Mouse (Mus musculus) lung, postnatal 0 days (tissue): ENCODE measurements around the gene Xrn1. TPM values are rescaled to one million over a fixed set of nuclear protein-coding genes. Genes with fewer than 3 reads are reported as not detected.

Experiments
- ATAC-seq: fragments of 200-750 bp; cut with Nextera tagmentation; 2 replicates; pipeline ENCODE4 v1.8.0; 2017; ENCODE audit warnings: moderate library complexity
- DNase-seq: peaks from one replicate; pipeline ENCODE4 v3.0.0-alpha.2; 2016; ENCODE audit warnings: low spot score
- H3K27ac ChIP-seq: fragments of 300-500 bp; sonication (generic); 2 replicates; pipeline ENCODE4 v1.5.1; 2014; ENCODE audit warnings: antibody characterized with exemption, mild to moderate bottlenecking, low read length, mixed read lengths
- H3K27me3 ChIP-seq: fragments of 300-500 bp; sonication (generic); replicated peaks from 2 replicates; pipeline ENCODE4 v1.6.1; 2014; ENCODE audit warnings: low read length, mixed read lengths; ENCODE audit not compliant: insufficient read depth
- H3K36me3 ChIP-seq: fragments of 300-500 bp; sonication (generic); 2 replicates; pipeline ENCODE4 v1.6.1; 2014; ENCODE audit warnings: low read length, mixed read lengths; ENCODE audit not compliant: insufficient read depth
- H3K4me1 ChIP-seq: fragments of 300-500 bp; sonication (generic); 2 replicates; pipeline ENCODE4 v1.6.1; 2014; ENCODE audit warnings: antibody characterized with exemption, low read depth, low read length, mixed read lengths; ENCODE audit not compliant: insufficient read depth
- H3K4me2 ChIP-seq: fragments of 300-500 bp; sonication (generic); replicated peaks from 2 replicates; pipeline ENCODE4 v1.6.1; 2014; ENCODE audit warnings: low read depth, mild to moderate bottlenecking, low read length, moderate library complexity, mixed read lengths
- H3K4me3 ChIP-seq: fragments of 300-500 bp; sonication (generic); 2 replicates; pipeline ENCODE4 v1.5.1; 2014; ENCODE audit warnings: low read depth, low read length
- H3K9ac ChIP-seq: fragments of 300-500 bp; sonication (generic); replicated peaks from 2 replicates; pipeline ENCODE4 v1.6.1; 2014; ENCODE audit warnings: low read depth, mild to moderate bottlenecking
- H3K9me3 ChIP-seq: fragments of 300-500 bp; sonication (generic); 2 replicates; pipeline ENCODE4 v1.6.1; 2016; ENCODE audit warnings: low read length, mixed read lengths
- CTCF ChIP-seq: IDR thresholded peaks from 2 replicates; pipeline ENCODE4 v1.5.1; 2016; ENCODE audit warnings: antibody characterized with exemption, mild to moderate bottlenecking
- EP300 ChIP-seq: IDR thresholded peaks from 2 replicates; pipeline ENCODE4 v1.6.1; 2016; ENCODE audit warnings: antibody characterized with exemption, mild to moderate bottlenecking, control low read depth
- WGBS: fragments of 180-500 bp; shearing (Covaris S2); extraction: QIAGEN DNeasy Blood & Tissue Kit; methylation state at CpG from one replicate; pipeline ENCODE4 v1.1.7; 2014; 5-methylcytosine and 5-hydroxymethylcytosine counted together
- polyA plus RNA-seq: library from polyadenylated mRNA; unstranded; fragments of >200 nt; fragmentation: Nextera tagmentation; extraction: Ambion mirVana; gene quantifications from 2 replicates; pipeline ENCODE4 v1.2.1, GENCODE M21; 2015

Xrn1 gene
- polyA plus RNA-seq, 1 experiment from 2014 or later: 9.9 TPM

- no peak overlapping the region for H3K4me2 ChIP-seq
- no peak overlapping the region for H3K4me3 ChIP-seq
- no peaks in the 10 kb centered on the region for H3K4me1 ChIP-seq
- no peaks in the 10 kb centered on the region for H3K27me3 ChIP-seq
- peaks cover 26% of the 10 kb centered on the region; the same call in 1 of the 2 replicates for H3K36me3 ChIP-seq
- no peak for ATAC-seq
- DNase-seq: no peak
- WGBS: 87% methylated on average over 7 of the region's 7 CpGs
- no peak for TF ChIP-seq EP300
- TF ChIP-seq CTCF: no peak
- H3K27ac ChIP-seq: no peak overlapping the region
- no peaks in the 10 kb centered on the region for H3K9me3 ChIP-seq
- H3K9ac ChIP-seq: no peak overlapping the region
Observed at GRCm38 (mm10) chr9:96004455-96004854, 49.9 kb downstream of the Xrn1 start.

- Histone ChIP-seq H3K9me3 (no peaks in the 10 kb centered on the region), H3K9ac (no peak overlapping the region), H3K4me3 (no peak overlapping the region), H3K4me2 (no peak overlapping the region), H3K27ac (no peak overlapping the region), H3K36me3 (peaks cover 24% of the 10 kb centered on the region), H3K27me3 (no peaks in the 10 kb centered on the region), H3K4me1 (no peaks in the 10 kb centered on the region)
- 93% methylated on average over 7 of the region's 7 CpGs for WGBS
- no peak for DNase-seq
- no peak for TF ChIP-seq EP300
- no peak for TF ChIP-seq CTCF
- ATAC-seq: no peak
Observed at GRCm38 (mm10) chr9:96010664-96011063, 56.1 kb downstream of the Xrn1 start.

DNA sequence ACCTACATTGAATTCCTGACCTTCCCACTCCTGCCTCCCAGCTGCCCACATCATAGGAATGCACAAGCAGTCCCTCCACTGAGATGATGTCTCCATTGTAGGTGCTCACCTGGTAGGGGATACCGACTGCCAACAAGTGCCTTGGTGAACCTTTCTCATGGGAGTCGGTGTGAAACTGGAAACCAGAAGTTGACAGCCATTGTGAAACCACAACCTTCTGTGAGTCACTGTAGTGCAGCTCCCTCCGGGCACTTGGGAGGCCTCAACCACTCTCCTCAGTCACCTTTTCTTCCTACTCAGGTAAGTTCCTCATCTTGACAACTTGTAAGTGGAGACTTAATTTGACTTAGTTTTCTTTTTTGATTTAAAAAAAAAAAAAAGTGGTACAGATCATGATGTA lies 69.4 kb downstream of the Xrn1 start:
- Histone ChIP-seq H3K9ac (no peak overlapping the region), H3K9me3 (no peaks in the 10 kb centered on the region), H3K36me3 (peaks cover 47% of the 10 kb centered on the region), H3K4me1 (no peaks in the 10 kb centered on the region), H3K4me3 (no peak overlapping the region), H3K4me2 (no peak overlapping the region), H3K27ac (no peak overlapping the region), H3K27me3 (no peaks in the 10 kb centered on the region)
- WGBS: 89% methylated on average over 3 of the region's 3 CpGs
- ATAC-seq (no peak), DNase-seq (no peak)
- TF ChIP-seq EP300 (no peak), CTCF (no peak)

DNA sequence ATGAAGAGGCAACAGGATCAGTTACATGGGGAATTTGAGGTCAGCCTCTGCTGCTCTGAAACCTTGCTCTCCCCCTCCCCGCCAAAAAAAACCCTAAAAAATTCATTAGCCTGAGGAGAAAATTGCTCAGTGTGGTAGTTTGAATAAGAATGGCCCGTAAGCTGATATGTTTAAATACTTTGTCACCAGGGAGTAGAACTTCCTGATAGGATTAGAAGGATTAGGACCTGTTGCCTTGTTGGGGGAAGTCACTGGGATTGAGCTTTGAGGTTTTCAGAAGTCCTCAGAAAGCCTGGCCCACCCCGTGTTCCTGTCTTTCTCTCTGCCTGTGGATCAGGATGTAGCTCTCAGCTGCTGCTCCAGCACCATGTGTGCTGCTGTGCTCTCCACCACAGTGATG lies 73.4 kb downstream of the Xrn1 start:
- H3K4me2 ChIP-seq: no peak overlapping the region
- no peak overlapping the region for H3K9ac ChIP-seq
- H3K27ac ChIP-seq: no peak overlapping the region
- H3K27me3 ChIP-seq: no peaks in the 10 kb centered on the region
- H3K9me3 ChIP-seq: no peaks in the 10 kb centered on the region
- H3K36me3 ChIP-seq: peaks cover 52% of the 10 kb centered on the region
- ATAC-seq (no peak), DNase-seq (no peak)
- H3K4me3 ChIP-seq: no peak overlapping the region
- no peaks in the 10 kb centered on the region for H3K4me1 ChIP-seq
- WGBS: 63% methylated on average over 3 of the region's 3 CpGs
- TF ChIP-seq EP300 (no peak), CTCF (no peak)

DNA sequence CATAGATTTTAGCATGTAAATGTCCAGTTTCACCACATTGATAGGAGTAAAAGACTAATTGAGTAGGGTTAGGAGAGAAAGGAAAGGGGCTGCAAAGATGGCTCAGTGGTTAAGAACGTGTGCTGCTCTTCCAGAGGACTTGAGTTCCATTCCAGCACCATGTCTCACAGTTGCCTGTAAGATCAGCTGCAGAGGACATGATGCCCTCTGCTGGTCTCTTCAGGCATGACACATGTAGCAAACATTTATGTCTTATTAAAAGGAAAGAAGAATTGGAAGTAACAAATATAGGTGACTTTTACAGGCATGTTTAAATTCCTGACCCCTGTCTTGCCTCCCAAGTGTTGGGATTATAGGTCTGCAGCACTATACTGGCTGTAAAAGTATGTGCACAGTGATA lies 74.3 kb downstream of the Xrn1 start:
- TF ChIP-seq EP300: no peak
- peak; percentile 71 for TF ChIP-seq CTCF
- Histone ChIP-seq H3K27me3 (no peaks in the 10 kb centered on the region), H3K36me3 (peaks cover 47% of the 10 kb centered on the region), H3K27ac (no peak overlapping the region), H3K9ac (no peak overlapping the region), H3K4me1 (no peaks in the 10 kb centered on the region), H3K4me2 (no peak overlapping the region), H3K9me3 (no peaks in the 10 kb centered on the region), H3K4me3 (no peak overlapping the region)
- DNase-seq: peak; percentile 37
- 42% methylated on average over 1 of the region's 1 CpGs for WGBS
- no peak for ATAC-seq

- Histone ChIP-seq H3K27ac (no peak overlapping the region), H3K9me3 (no peaks in the 10 kb centered on the region), H3K9ac (no peak overlapping the region), H3K36me3 (peaks cover 45% of the 10 kb centered on the region), H3K27me3 (no peaks in the 10 kb centered on the region), H3K4me3 (no peak overlapping the region), H3K4me2 (no peak overlapping the region), H3K4me1 (no peaks in the 10 kb centered on the region)
- 95% methylated on average over 5 of the region's 5 CpGs for WGBS
- DNase-seq (no peak), ATAC-seq (no peak)
- TF ChIP-seq CTCF: no peak
- no peak for TF ChIP-seq EP300
Observed at GRCm38 (mm10) chr9:96029886-96030285, 75.3 kb downstream of the Xrn1 start.
